In genomic region chr11:120226421-120227280, GRCm38 (mm10) we compare ENCODE assay signal across 8 mouse cellular contexts. TPM values are rescaled to one million over a fixed set of nuclear protein-coding genes. Genes with fewer than 3 reads are reported as not detected.
DNase-seq lines count a peak whose midpoint lies in the region; ATAC-seq lines count a peak whose summit lies in the region.

No protein-coding gene starts in this region.

- WGBS in heart, embryonic 12.5 days = 56% methylated on average over 12 of the region's 12 CpGs
- WGBS in forebrain, embryonic 15.5 days = 77% methylated on average over 12 of the region's 12 CpGs
- 53% methylated on average over 12 of the region's 12 CpGs for WGBS in limb, embryonic 13.5 days

- peak overlapping the region; percentile 83 for H3K9ac ChIP-seq in heart, embryonic 12.5 days
- no peak overlapping the region for H3K9ac ChIP-seq in forebrain, embryonic 15.5 days (replicated peaks)
- H3K9ac ChIP-seq in limb, embryonic 13.5 days = 0 out of 2 replicates have a peak overlapping the region, but pooled peaks have one; percentile 58

- H3K9me3 ChIP-seq in heart, embryonic 12.5 days (replicated peaks) = no peaks in the 10 kb centered on the region
- H3K9me3 ChIP-seq in forebrain, embryonic 15.5 days = no peaks in the 10 kb centered on the region
- H3K9me3 ChIP-seq in limb, embryonic 13.5 days = no peaks in the 10 kb centered on the region

- no peaks in the 10 kb centered on the region for H3K27me3 ChIP-seq in heart, embryonic 12.5 days (replicated peaks)
- no peaks in the 10 kb centered on the region for H3K27me3 ChIP-seq in forebrain, embryonic 15.5 days
- no peaks in the 10 kb centered on the region; the same call in 1 of the 2 replicates for H3K27me3 ChIP-seq in limb, embryonic 13.5 days

- H3K36me3 ChIP-seq in heart, embryonic 12.5 days = no peaks in the 10 kb centered on the region
- no peaks in the 10 kb centered on the region for H3K36me3 ChIP-seq in forebrain, embryonic 15.5 days
- H3K36me3 ChIP-seq in limb, embryonic 13.5 days = no peaks in the 10 kb centered on the region

- no peak for DNase-seq in heart, postnatal 14 days
- no peak for DNase-seq in adrenal gland, adult 2 months
- no peak for DNase-seq in adrenal gland, postnatal 4 days (ENCODE audit: low spot score in 2 of 2)
- no peak for DNase-seq in thymus, postnatal 10 days (ENCODE audit: low spot score in 2 of 2)

- H3K4me3 ChIP-seq in heart, embryonic 12.5 days = no peak overlapping the region
- H3K4me3 ChIP-seq in brown adipose tissue, adult 24 weeks (ENCODE audit: insufficient read depth, low read depth, low read length) = no peak overlapping the region
- no peak overlapping the region for H3K4me3 ChIP-seq in forebrain, embryonic 15.5 days
- H3K4me3 ChIP-seq in limb, embryonic 13.5 days = no peak overlapping the region

- ATAC-seq in heart, embryonic 12.5 days (ENCODE audit: insufficient number of reproducible peaks, low FRiP score) = no peak
- no peak for ATAC-seq in forebrain, embryonic 15.5 days (replicated peaks)
- no peak for ATAC-seq in limb, embryonic 13.5 days (ENCODE audit: low FRiP score, low read depth)

- peaks cover 67% of the 10 kb centered on the region for H3K4me1 ChIP-seq in heart, embryonic 12.5 days (replicated peaks)
- peaks cover 50% of the 10 kb centered on the region for H3K4me1 ChIP-seq in brown adipose tissue, adult 24 weeks (ENCODE audit: control insufficient read depth, insufficient read depth, insufficient read length, low read length)
- H3K4me1 ChIP-seq in forebrain, embryonic 15.5 days = peaks cover 68% of the 10 kb centered on the region
- peaks cover 83% of the 10 kb centered on the region for H3K4me1 ChIP-seq in limb, embryonic 13.5 days

- peak overlapping the region; percentile 96 for H3K27ac ChIP-seq in heart, embryonic 12.5 days (ENCODE audit: poor library complexity, severe bottlenecking)
- 0 out of 2 replicates have a peak overlapping the region, but pooled peaks have one; percentile 3 for H3K27ac ChIP-seq in brown adipose tissue, adult 24 weeks (replicated peaks; ENCODE audit: low read depth, low read length)
- peak overlapping the region; percentile 24 for H3K27ac ChIP-seq in forebrain, embryonic 15.5 days (replicated peaks)
- H3K27ac ChIP-seq in limb, embryonic 13.5 days = peak overlapping the region; percentile 93; the same call in 1 of the 2 replicates

- peak overlapping the region; percentile 95 for H3K4me2 ChIP-seq in heart, embryonic 12.5 days
- H3K4me2 ChIP-seq in forebrain, embryonic 15.5 days (replicated peaks) = no peak overlapping the region
- H3K4me2 ChIP-seq in limb, embryonic 13.5 days (replicated peaks) = peak overlapping the region; percentile 99

- intact Hi-C loops in heart, postnatal 14 days (cut with DNase I) = no loop called here

RNA-seq across cellular contexts. Expression of gene Bahcc1, which starts 6.1 kb away (rescaled TPM):
- 6.5 and 7.6 TPM in 2 replicates for polyA plus RNA-seq in heart, embryonic 12.5 days (2016; fragmentation: Nextera tagmentation; extraction: Ambion mirVana)
- 10 to 100 TPM in 1 of 2 experiments, 1 to 10 TPM in 1; 7.8 to 10.0 TPM for total RNA-seq in heart, postnatal 14 days (2021)
- polyA plus RNA-seq in brown adipose tissue, adult 24 weeks (2012; ENCODE audit: insufficient read depth, insufficient read length, missing spikeins) = 5.7 and 5.9 TPM in 2 replicates
- 15.4 and 16.1 TPM in 2 replicates for polyA plus RNA-seq in forebrain, embryonic 15.5 days (2015; fragmentation: Nextera tagmentation; extraction: Ambion mirVana)
- 12.7 and 13.8 TPM in 2 replicates for polyA plus RNA-seq in limb, embryonic 13.5 days (2015; fragmentation: Nextera tagmentation; extraction: Ambion mirVana)
- 10 to 100 TPM in 1 of 2 experiments, 1 to 10 TPM in 1; 9.2 to 21.9 TPM for total RNA-seq in adrenal gland, adult 2 months (2021)
- 17.9 and 19.5 TPM in 2 replicates for polyA plus RNA-seq in adrenal gland, adult 2 months (2012; rRNA removed)
- 10 to 100 TPM; 25.3 to 26.7 TPM for total RNA-seq in adrenal gland, postnatal 4 days (2021)

Comparison
In these comparisons a context has a peak if more than half of its experiments do, and no peak if none do; other contexts are left out.
1. H3K27ac ChIP-seq: peak in every context shown above with its lines; median percentile 96 in heart, embryonic 12.5 days; 93 in limb, embryonic 13.5 days; 24 in forebrain, embryonic 15.5 days; 3 in brown adipose tissue, adult 24 weeks.